Mouse (Mus musculus) neural tube, embryonic 15.5 days (tissue): ENCODE measurements around the gene Pon3. TPM values are rescaled to one million over a fixed set of nuclear protein-coding genes. Genes with fewer than 3 reads are reported as not detected.

Experiments
- ATAC-seq: fragments of 200-750 bp; cut with Nextera tagmentation; 2 replicates; pipeline ENCODE4 v1.8.0; 2017; ENCODE audit warnings: mild to moderate bottlenecking, moderate TSS enrichment, moderate library complexity; ENCODE audit not compliant: low FRiP score
- H3K27ac ChIP-seq: fragments of 300-500 bp; sonication (generic); replicated peaks from 2 replicates; pipeline ENCODE4 v1.5.1; 2015; ENCODE audit warnings: mild to moderate bottlenecking, inconsistent platforms
- H3K27me3 ChIP-seq: fragments of 300-500 bp; sonication (generic); replicated peaks from 2 replicates; pipeline ENCODE4 v1.6.1; 2015; ENCODE audit warnings: inconsistent platforms
- H3K36me3 ChIP-seq: fragments of 300-500 bp; sonication (generic); 2 replicates; pipeline ENCODE4 v1.6.1; 2015; ENCODE audit warnings: inconsistent platforms
- H3K4me1 ChIP-seq: fragments of 300-500 bp; sonication (generic); 2 replicates; pipeline ENCODE4 v1.6.1; 2015; ENCODE audit warnings: inconsistent platforms
- H3K4me2 ChIP-seq: fragments of 300-500 bp; sonication (generic); 2 replicates; pipeline ENCODE4 v1.6.1; 2015; ENCODE audit warnings: inconsistent platforms, mild to moderate bottlenecking, moderate library complexity
- H3K4me3 ChIP-seq: fragments of 300-500 bp; sonication (generic); replicated peaks from 2 replicates; pipeline ENCODE4 v1.5.1; 2015; ENCODE audit warnings: mild to moderate bottlenecking, inconsistent platforms
- H3K9ac ChIP-seq: fragments of 300-500 bp; sonication (generic); replicated peaks from 2 replicates; pipeline ENCODE4 v1.6.1; 2015; ENCODE audit warnings: mild to moderate bottlenecking, inconsistent platforms
- H3K9me3 ChIP-seq: fragments of 300-500 bp; sonication (generic); replicated peaks from 2 replicates; pipeline ENCODE4 v1.6.1; 2016; ENCODE audit warnings: inconsistent platforms
- WGBS: fragments of 180-500 bp; shearing (Covaris S2); methylation state at CpG from one replicate; pipeline ENCODE4 v1.1.7; 2015; ENCODE audit warnings: mixed read lengths; 5-methylcytosine and 5-hydroxymethylcytosine counted together
- polyA plus RNA-seq: library from polyadenylated mRNA; unstranded; fragments of >200 nt; fragmentation: Nextera tagmentation; extraction: Ambion mirVana; gene quantifications from 2 replicates; pipeline ENCODE4 v1.2.1, GENCODE M21; 2015

Gene Pon3
- polyA plus RNA-seq, 1 experiment from 2014 or later = 3.4 TPM

- no peak for ATAC-seq
- Histone ChIP-seq H3K27ac (no peak overlapping the region), H3K36me3 (no peaks in the 10 kb centered on the region), H3K4me3 (no peak overlapping the region), H3K27me3 (no peaks in the 10 kb centered on the region), H3K9ac (no peak overlapping the region), H3K4me1 (no peaks in the 10 kb centered on the region), H3K9me3 (no peaks in the 10 kb centered on the region), H3K4me2 (no peak overlapping the region)
- WGBS = 91% methylated on average over 5 of the region's 5 CpGs
Measured at GRCm38 (mm10) chr6:5198590-5198989, 57.5 kb downstream of the Pon3 start.

- no peak for ATAC-seq
- Histone ChIP-seq H3K4me3 (no peak within 1 kb of the TSS), H3K9me3 (no peaks in the 10 kb centered on the region), H3K27ac (no peak within 1 kb of the TSS), H3K9ac (no peak within 1 kb of the TSS), H3K4me1 (no peaks in the 10 kb centered on the region), H3K4me2 (no peak within 1 kb of the TSS), H3K27me3 (no peaks in the 10 kb centered on the region), H3K36me3 (no peaks in the 10 kb centered on the region)
- 42% methylated on average over 5 of the region's 5 CpGs for WGBS
Measured at GRCm38 (mm10) chr6:5193693-5194092, 62.4 kb downstream of the Pon3 start, which contains the start of gene Pon1. Gene Pon1 (minus strand): TSS chr6:5193946.

- Histone ChIP-seq H3K27me3 (no peaks in the 10 kb centered on the region), H3K4me2 (no peak overlapping the region), H3K9ac (no peak overlapping the region), H3K36me3 (no peaks in the 10 kb centered on the region), H3K4me1 (no peaks in the 10 kb centered on the region), H3K4me3 (no peak overlapping the region), H3K27ac (no peak overlapping the region), H3K9me3 (no peaks in the 10 kb centered on the region)
- 85% methylated on average over 4 of the region's 4 CpGs for WGBS
- ATAC-seq = no peak
Measured at GRCm38 (mm10) chr6:5190761-5191160, 65.3 kb downstream of the Pon3 start.

GRCm38 (mm10) chr6:5189507-5189906, 66.6 kb downstream of the Pon3 start:
- Histone ChIP-seq H3K4me1 (no peaks in the 10 kb centered on the region), H3K36me3 (no peaks in the 10 kb centered on the region), H3K4me3 (no peak overlapping the region), H3K4me2 (no peak overlapping the region), H3K27ac (no peak overlapping the region), H3K9ac (no peak overlapping the region), H3K9me3 (no peaks in the 10 kb centered on the region), H3K27me3 (no peaks in the 10 kb centered on the region)
- ATAC-seq = no peak
- 75% methylated on average over 4 of the region's 4 CpGs for WGBS

GRCm38 (mm10) chr6:5188938-5189337, 67.1 kb downstream of the Pon3 start:
- 71% methylated on average over 6 of the region's 6 CpGs for WGBS
- no peak overlapping the region for H3K4me2 ChIP-seq

GRCm38 (mm10) chr6:5188036-5188435, 68.0 kb downstream of the Pon3 start:
- H3K27me3 ChIP-seq = no peaks in the 10 kb centered on the region
- no peak for ATAC-seq
- 86% methylated on average over 5 of the region's 5 CpGs for WGBS
- H3K9me3 ChIP-seq = no peaks in the 10 kb centered on the region
- no peak overlapping the region for H3K4me2 ChIP-seq
- no peaks in the 10 kb centered on the region for H3K4me1 ChIP-seq
- H3K27ac ChIP-seq = no peak overlapping the region
- H3K4me3 ChIP-seq = no peak overlapping the region
- no peaks in the 10 kb centered on the region for H3K36me3 ChIP-seq
- no peak overlapping the region for H3K9ac ChIP-seq

More at GRCm38 (mm10) chr6:5188938-5189337, 67.1 kb downstream of the Pon3 start:
- no peak overlapping the region for H3K27ac ChIP-seq
- H3K4me3 ChIP-seq = no peak overlapping the region
- ATAC-seq = no peak
- H3K27me3 ChIP-seq = no peaks in the 10 kb centered on the region
- no peaks in the 10 kb centered on the region for H3K36me3 ChIP-seq
- no peaks in the 10 kb centered on the region for H3K9me3 ChIP-seq
- no peaks in the 10 kb centered on the region for H3K4me1 ChIP-seq
- H3K9ac ChIP-seq = no peak overlapping the region

- ATAC-seq = no peak
- WGBS = 77% methylated on average over 6 of the region's 6 CpGs
Measured at GRCm38 (mm10) chr6:5187586-5187985, 68.5 kb downstream of the Pon3 start.

GRCm38 (mm10) chr6:5186229-5186950, 69.7 kb downstream of the Pon3 start:
- 78% methylated on average over 7 of the region's 7 CpGs for WGBS
- Histone ChIP-seq H3K4me1 (no peaks in the 10 kb centered on the region), H3K9me3 (no peaks in the 10 kb centered on the region), H3K4me3 (no peak overlapping the region), H3K9ac (no peak overlapping the region), H3K36me3 (no peaks in the 10 kb centered on the region), H3K27ac (no peak overlapping the region), H3K27me3 (no peaks in the 10 kb centered on the region), H3K4me2 (no peak overlapping the region)
- no peak for ATAC-seq

More at GRCm38 (mm10) chr6:5187586-5187985, 68.5 kb downstream of the Pon3 start:
- Histone ChIP-seq H3K9me3 (no peaks in the 10 kb centered on the region), H3K9ac (no peak overlapping the region), H3K27me3 (no peaks in the 10 kb centered on the region), H3K4me2 (no peak overlapping the region), H3K36me3 (no peaks in the 10 kb centered on the region), H3K27ac (no peak overlapping the region), H3K4me1 (no peaks in the 10 kb centered on the region), H3K4me3 (no peak overlapping the region)

GRCm38 (mm10) chr6:5180645-5181044, 75.4 kb downstream of the Pon3 start:
- no peak overlapping the region for H3K27ac ChIP-seq
- H3K4me1 ChIP-seq = peaks cover 10% of the 10 kb centered on the region
- no peaks in the 10 kb centered on the region for H3K27me3 ChIP-seq
- no peaks in the 10 kb centered on the region for H3K36me3 ChIP-seq
- H3K9me3 ChIP-seq = no peaks in the 10 kb centered on the region
- H3K4me2 ChIP-seq = no peak overlapping the region
- no peak overlapping the region for H3K9ac ChIP-seq
- no peak overlapping the region for H3K4me3 ChIP-seq
- ATAC-seq = no peak
- 75% methylated on average over 5 of the region's 5 CpGs for WGBS

GRCm38 (mm10) chr6:5179189-5179588, 76.9 kb downstream of the Pon3 start:
- no peaks in the 10 kb centered on the region for H3K36me3 ChIP-seq
- peaks cover 10% of the 10 kb centered on the region for H3K4me1 ChIP-seq
- no peak overlapping the region for H3K4me2 ChIP-seq
- no peak overlapping the region for H3K4me3 ChIP-seq
- no peak for ATAC-seq
- H3K27ac ChIP-seq = no peak overlapping the region
- no peak overlapping the region for H3K9ac ChIP-seq
- H3K27me3 ChIP-seq = no peaks in the 10 kb centered on the region
- WGBS = 87% methylated on average over 6 of the region's 6 CpGs
- no peaks in the 10 kb centered on the region for H3K9me3 ChIP-seq

GRCm38 (mm10) chr6:5177967-5178891, 77.9 kb downstream of the Pon3 start:
- Histone ChIP-seq H3K9me3 (no peaks in the 10 kb centered on the region), H3K4me3 (peak overlapping the region; percentile 31), H3K27me3 (no peaks in the 10 kb centered on the region), H3K36me3 (no peaks in the 10 kb centered on the region), H3K9ac (peak overlapping the region; percentile 46), H3K27ac (peak overlapping the region; percentile 74), H3K4me2 (peak overlapping the region; percentile 60), H3K4me1 (peaks cover 10% of the 10 kb centered on the region)
- ATAC-seq = peak; percentile 86
- 22% methylated on average over 19 of the region's 19 CpGs for WGBS
